1 mouse cellular context compared by ENCODE assay signal in the genomic region with DNA sequence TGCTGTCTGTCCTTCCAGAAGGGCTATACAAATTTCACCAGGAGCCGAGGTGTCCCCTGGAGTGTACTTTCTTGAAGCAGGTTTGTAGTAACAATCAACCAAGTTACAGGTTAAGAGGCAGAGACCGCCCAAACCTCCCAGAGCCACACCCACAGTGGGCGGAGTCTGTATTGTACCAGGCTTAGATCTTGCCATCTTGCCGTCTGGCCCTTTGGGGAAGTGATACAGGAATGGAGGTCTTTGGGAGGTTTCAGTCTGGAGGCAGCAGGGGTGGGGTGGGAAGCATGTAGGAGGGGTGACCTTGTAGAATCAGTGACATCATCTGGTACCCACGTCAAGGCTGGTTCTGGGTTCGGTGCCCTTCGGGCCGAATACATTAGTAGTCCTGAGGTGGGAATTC.
TF ChIP-seq lines count a peak whose summit lies in the region.

No protein-coding gene starts in this region.

TF ChIP-seq in MEL, 35 proteins besides CTCF, POLR2A, EP300 and RAD21 (continued from another document):
- TF ChIP-seq TBP (IDR thresholded peaks at IDR 0.05; ENCODE audit: low read depth, low read length) (no peak), NELFE (IDR thresholded peaks at IDR 0.05; ENCODE audit: low read depth, low read length) (no peak), POLR2AphosphoS2 (IDR thresholded peaks at IDR 0.05; ENCODE audit: low read length) (no peak), MYC (IDR thresholded peaks at IDR 0.05; ENCODE audit: low read depth, low read length) (no peak), GATA1 (IDR thresholded peaks at IDR 0.05; ENCODE audit: low read depth, low read length) (no peak), MXI1 (IDR thresholded peaks at IDR 0.05; ENCODE audit: low read depth, low read length) (no peak), TCF12 (IDR thresholded peaks at IDR 0.05; ENCODE audit: low read depth, low read length) (no peak), ZNF384 (IDR thresholded peaks at IDR 0.05; ENCODE audit: low read depth, low read length) (no peak), JUND (IDR thresholded peaks at IDR 0.05; ENCODE audit: low read depth, low read length) (no peak), ZMIZ1 (IDR thresholded peaks at IDR 0.05; ENCODE audit: low read depth, low read length) (no peak), ZKSCAN1 (IDR thresholded peaks at IDR 0.05; ENCODE audit: low read depth, low read length) (no peak), POLR2AphosphoS5 (IDR thresholded peaks at IDR 0.05; ENCODE audit: borderline replicate concordance, low read depth, low read length) (no peak), TAL1 (IDR thresholded peaks at IDR 0.05; ENCODE audit: low read length) (no peak)
